Mouse (Mus musculus) lung, postnatal 0 days (tissue): Measurements from ENCODE around the gene 4933430I17Rik.

Experiments used
- CTCF ChIP-seq: IDR thresholded peaks from 2 replicates; pipeline ENCODE4 v1.5.1; 2016; ENCODE audit warnings: antibody characterized with exemption, mild to moderate bottlenecking
- EP300 ChIP-seq: IDR thresholded peaks from 2 replicates; pipeline ENCODE4 v1.6.1; 2016; ENCODE audit warnings: antibody characterized with exemption, mild to moderate bottlenecking, control low read depth

- TF ChIP-seq CTCF (no peak), EP300 (peak; percentile 81)
These were observed at the start of gene 4933430I17Rik, which contains the start of gene Pole3 for GRCm38 (mm10) chr4:62524651-62525488.
